Mouse (Mus musculus): ENCODE data around the gene Memo1.
"Not testable (repeated sequence)": the region's sequence is repeated elsewhere in the genome, so short reads cannot be mapped to it uniquely, and the experiment has no call there.

The Memo1 gene

GRCm38 (mm10) chr17:74295026-74295970 is at the start of gene Memo1:
Gene Memo1, minus strand, starts transcription at chr17:74295521.
- peak; percentile 90 for DNase-seq

GRCm38 (mm10) chr17:74341151-74341550 is 45.8 kb upstream of the Memo1 start:
- no peak for DNase-seq

- peak; percentile 79 for DNase-seq
Observed at GRCm38 (mm10) chr17:74338937-74339804, 43.9 kb upstream of the Memo1 start, which contains the start of gene Spast. Gene Spast, plus strand, starts transcription at chr17:74338987.

GRCm38 (mm10) chr17:74338225-74338931 is 43.1 kb upstream of the Memo1 start:
- peak; percentile 96 for DNase-seq

GRCm38 (mm10) chr17:74331049-74331676 is 35.8 kb upstream of the Memo1 start:
- DNase-seq: no peak

GRCm38 (mm10) chr17:74328146-74328545 is 32.8 kb upstream of the Memo1 start:
- DNase-seq: peak; percentile 71

- not testable (repeated sequence) for DNase-seq
Observed at GRCm38 (mm10) chr17:74327195-74327594, 31.9 kb upstream of the Memo1 start.

- DNase-seq: no peak
Observed at GRCm38 (mm10) chr17:74323844-74324243, 28.5 kb upstream of the Memo1 start, which contains the start of gene Dpy30. Gene Dpy30, minus strand, starts transcription at chr17:74323944.

GRCm38 (mm10) chr17:74322400-74323054 is 27.2 kb upstream of the Memo1 start:
- DNase-seq: peak; percentile 16

GRCm38 (mm10) chr17:74318721-74319120 is 23.4 kb upstream of the Memo1 start:
- no peak for DNase-seq

- DNase-seq: peak; percentile 91
Observed at GRCm38 (mm10) chr17:74316309-74316863, 21.1 kb upstream of the Memo1 start.

- no peak for DNase-seq
Observed at GRCm38 (mm10) chr17:74315445-74316308, 20.4 kb upstream of the Memo1 start.

GRCm38 (mm10) chr17:74306021-74306420 is 10.7 kb upstream of the Memo1 start:
- DNase-seq: no peak

GRCm38 (mm10) chr17:74305616-74306015 is 10.3 kb upstream of the Memo1 start:
- DNase-seq: no peak

- no peak for DNase-seq
Observed at GRCm38 (mm10) chr17:74304060-74304459, 8.7 kb upstream of the Memo1 start.

- no peak for DNase-seq
Observed at GRCm38 (mm10) chr17:74300089-74300488, 4.8 kb upstream of the Memo1 start.

GRCm38 (mm10) chr17:74296991-74297390 is 1.7 kb upstream of the Memo1 start:
- not testable (repeated sequence) for DNase-seq

GRCm38 (mm10) chr17:74296076-74296823 is 929 bp upstream of the Memo1 start:
- peak; percentile 63 for DNase-seq

- peak; percentile 92 for DNase-seq
Observed at GRCm38 (mm10) chr17:74294426-74295025, 795 bp downstream of the Memo1 start.
